Mouse (Mus musculus): ENCODE data around the gene Slit1.

The Slit1 gene

DNA sequence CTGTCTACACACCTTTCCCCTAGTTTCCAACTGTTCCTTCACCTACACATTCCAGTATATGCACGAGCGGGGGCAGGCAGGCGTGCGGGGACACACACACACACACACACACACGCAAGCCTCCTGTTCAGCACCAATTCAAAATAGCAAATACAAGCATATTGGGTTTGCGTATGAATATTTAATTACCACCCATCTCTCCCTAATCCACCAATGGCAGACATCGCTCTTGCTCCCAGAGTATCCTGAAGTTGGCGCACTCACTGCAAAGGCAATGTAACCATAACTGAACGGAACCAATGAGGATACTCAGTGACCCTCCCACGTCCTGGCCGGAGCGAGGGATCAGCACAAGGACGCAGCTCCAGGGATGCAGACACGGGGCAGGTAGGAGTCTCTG lies 86.8 kb downstream of the Slit1 start:
- in situ Hi-C loops (cut with MboI) = loop anchor here (10.0 kb wide), 1 partner anchor 108 kb away; no protein-coding TSS in a partner anchor

DNA sequence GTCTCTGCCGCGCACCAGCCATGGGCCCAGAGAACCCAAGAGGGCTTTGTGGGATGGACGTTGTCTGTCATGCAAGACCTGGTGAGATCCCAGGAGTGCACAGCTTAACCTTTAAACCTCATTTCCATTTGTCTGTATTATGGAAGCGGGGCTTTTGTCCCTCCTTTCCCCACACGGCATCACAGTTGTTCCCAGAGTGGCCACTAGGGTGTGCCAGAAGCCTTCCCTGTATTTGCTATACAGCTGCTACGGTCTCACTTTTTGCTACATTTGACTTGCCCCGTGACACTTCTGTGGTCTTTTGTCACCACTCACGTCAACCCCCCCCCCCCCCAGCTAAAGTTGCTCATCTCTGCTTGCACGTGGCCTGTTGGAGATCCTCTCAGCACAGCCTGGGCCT lies 87.5 kb downstream of the Slit1 start:
- in situ Hi-C loops (cut with MboI) = loop anchor here (10.0 kb wide), 1 partner anchor 109 kb away; no protein-coding TSS in a partner anchor

DNA sequence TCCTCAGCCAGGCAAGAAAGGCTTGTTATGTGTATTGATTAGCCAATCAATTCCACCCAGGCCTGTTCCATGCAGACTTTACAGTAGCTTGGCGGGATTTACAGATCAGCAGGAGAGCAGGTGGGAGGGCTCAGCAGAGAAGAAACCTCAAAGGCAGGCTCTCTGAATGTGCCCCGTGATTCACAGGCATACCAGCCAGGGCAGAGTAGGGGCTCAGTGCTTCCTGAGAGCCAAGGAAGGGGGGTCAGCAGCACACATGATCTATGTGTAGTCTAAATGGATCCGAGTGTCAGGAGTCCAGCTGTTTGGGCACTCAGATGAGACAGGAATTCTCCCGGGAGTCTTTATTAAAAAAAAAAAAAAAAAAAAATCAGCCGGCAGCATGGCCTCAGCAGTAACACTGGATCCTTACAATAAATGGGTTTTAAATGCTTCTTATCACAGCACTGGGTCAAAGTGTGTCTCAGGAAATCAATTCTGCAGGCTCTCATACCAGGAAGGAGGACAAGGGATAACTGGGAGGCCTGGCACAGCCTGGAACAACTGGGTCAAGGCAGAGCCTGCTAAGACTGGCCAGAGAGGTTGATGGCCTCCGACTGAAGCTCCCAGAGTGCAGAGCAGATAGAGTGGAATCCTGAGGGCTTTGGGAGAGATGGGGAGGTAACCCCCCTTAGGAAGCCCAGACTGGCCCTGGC lies 88.2 kb downstream of the Slit1 start:
- in situ Hi-C loops (cut with MboI) = loop anchor here (10.0 kb wide), 1 partner anchor 110 kb away; no protein-coding TSS in a partner anchor

DNA sequence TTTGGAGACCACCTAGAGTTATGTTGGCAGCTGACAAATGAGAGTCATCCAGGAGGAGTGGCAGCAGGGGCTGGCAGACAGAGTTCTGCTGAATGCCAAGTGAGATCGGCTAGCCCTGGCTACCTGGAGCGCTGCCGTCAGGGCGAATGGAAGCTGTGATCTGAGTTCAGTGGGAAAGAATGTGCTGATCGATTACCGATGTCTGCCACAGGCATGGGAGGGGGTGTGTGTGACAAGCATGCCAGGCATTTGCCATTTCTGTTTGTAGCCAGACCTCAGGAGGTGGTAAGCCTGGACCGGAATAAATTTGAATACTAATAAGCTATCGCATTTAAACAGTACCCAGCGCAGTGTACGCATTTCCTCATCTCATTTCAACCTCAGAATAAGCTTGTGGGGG lies 91.5 kb downstream of the Slit1 start:
- in situ Hi-C loops (cut with MboI) = loop anchor here (10.0 kb wide), 1 partner anchor 113 kb away; no protein-coding TSS in a partner anchor

DNA sequence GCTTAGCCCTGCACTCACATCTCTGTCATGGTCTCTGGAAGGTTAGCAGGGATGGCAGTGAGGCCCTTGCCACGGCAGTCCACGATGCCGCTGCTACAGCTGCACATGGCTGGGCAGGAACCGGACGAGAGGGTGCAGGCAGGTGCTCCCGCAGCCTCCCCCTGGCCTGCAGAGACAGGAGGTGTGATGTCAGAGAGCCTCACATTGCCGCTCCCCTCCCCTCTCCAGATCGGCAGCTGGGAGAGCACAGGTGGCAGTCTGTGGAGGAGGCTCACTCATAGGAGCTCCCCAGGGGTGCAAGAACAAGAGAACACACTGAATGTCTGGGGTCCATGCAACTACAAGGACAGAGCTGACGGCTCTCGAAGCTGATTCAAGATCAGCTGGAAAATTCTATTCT lies 94.1 kb downstream of the Slit1 start:
- in situ Hi-C loops (cut with MboI) = no loop called here

DNA sequence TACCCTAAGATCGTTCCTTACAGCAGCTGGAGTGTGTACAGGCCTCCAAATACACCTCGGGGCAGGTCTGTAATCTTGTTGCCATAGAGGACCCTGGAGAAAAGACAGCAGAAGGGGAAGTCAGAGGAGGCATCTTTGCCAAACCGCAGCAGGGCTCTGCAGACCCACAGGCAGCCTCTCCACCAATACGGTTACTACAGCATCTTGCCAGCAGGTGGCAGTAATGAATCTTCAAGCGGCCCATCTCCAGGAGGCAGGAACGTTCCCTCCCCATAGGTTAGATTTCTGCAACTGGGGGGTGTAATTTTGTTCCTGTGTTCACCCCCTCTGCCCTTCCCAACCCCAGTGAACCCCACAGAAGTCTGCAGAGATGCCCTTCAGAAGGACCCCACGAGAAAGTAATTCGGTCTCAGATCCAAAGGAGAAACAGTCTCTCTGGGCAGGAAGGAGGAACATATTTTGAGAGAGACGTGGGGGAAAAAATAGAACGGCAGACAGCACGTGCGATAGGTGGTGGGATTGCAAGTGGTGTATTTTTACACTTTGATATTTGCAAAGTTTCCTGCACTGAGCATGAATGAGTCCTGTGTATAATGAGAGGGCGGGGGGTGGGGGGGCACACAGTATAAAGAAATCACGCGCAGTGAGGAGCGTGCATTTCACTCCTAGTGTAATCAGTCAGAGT lies 96.4 kb downstream of the Slit1 start:
- in situ Hi-C loops (cut with MboI) = no loop called here

DNA sequence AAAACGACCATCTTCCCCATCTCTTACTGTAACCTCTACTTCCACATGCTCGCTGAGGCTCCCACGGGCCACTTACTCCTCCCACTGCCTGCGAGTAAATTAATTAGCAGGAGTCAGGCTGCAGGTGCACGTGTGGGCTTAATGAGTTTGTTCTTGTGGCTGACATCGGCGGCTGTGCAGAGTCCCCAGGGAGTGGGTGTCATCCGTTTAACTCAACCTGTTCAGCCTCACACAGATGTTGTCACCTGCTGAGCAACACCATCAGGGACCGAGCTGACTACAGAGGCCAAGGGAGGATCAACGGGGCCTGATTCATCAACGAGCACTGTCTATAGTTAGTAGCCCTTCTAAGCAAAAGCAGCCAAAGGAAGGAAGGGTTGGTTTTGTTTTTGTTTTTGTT lies 100.5 kb downstream of the Slit1 start:
- in situ Hi-C loops (cut with MboI) = no loop called here

DNA sequence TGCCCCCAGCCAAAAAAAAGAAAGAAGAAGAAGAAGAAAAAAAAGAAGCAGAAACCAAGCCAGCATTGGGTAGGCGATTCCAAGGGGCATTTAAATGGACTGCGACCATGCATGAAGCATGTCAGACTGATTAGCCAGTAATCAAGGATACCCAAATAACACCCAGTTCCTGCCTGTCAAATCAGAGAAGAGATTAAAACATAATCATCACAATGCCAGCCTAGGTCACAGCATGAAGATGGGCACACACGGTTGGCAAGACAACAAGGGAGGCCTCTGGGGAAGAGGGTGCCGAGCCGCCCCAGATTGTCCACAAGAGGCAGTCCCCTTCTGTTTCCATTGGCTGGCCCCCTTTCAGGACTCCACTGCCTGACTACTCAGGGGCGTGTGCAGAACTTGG lies 108.5 kb downstream of the Slit1 start:
- in situ Hi-C loops (cut with MboI) = no loop called here

DNA sequence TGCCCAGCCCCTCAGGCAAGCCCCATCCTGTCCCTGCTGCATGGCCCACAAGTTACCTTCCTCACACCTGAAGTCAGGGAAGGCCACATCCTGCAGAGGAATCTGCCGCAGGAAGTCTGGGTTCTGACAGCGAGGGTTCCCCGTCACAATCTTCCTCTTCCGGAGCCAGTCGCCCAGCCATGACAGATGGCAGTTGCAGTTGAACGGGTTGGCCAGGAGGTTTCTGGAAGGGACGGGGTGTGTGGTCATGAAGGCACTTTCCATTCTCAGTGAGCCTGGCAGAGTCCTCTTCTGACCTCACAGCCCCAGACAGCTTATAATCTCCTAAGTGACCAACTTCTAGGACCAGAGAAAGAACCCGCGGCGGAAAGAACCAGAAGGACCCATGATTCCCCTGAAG lies 109.4 kb downstream of the Slit1 start:
- in situ Hi-C loops (cut with MboI) = no loop called here

DNA sequence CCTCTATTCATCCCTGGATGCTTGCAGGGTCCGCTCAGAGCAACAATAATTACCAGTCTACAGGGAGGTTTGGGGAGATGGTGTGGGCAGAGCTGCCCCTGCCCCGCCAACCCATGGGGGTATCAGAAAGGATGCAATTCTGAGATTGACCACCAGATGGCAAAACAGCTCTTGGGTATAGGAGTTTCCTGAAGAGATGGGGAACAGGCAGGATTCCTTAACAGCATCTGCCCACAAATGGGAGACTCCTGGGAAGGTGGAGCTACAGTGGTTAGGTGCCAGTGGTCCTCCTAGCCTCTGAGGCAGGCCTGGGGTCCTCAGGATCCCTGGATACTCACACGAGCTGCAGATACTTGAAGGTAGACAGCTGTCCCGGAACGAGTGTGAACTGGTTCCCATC lies 113.9 kb downstream of the Slit1 start:
- in situ Hi-C loops (cut with MboI) = loop anchor here (10.0 kb wide), 1 partner anchor 135 kb away; no protein-coding TSS in a partner anchor

DNA sequence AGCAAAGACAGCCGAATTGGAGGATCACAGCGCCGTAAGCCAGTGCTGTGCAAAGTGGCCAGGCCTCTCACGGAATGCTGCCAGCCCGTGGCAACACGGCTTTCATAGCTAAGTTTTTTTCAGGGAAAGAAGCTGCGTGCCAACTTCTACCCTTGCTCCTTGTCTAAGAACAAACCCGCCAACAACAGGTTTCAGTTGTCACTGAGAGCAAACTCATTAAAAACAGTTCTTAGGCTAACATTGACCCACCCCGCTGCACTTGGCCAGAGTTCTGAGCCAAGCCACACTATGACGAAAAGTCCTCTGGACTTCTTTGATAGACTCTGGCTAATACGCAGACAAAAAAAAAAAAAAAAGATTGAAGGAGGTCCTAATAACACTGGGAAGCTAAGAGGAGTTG lies 114.5 kb downstream of the Slit1 start:
- in situ Hi-C loops (cut with MboI) = loop anchor here (10.0 kb wide), 1 partner anchor 136 kb away; no protein-coding TSS in a partner anchor

DNA sequence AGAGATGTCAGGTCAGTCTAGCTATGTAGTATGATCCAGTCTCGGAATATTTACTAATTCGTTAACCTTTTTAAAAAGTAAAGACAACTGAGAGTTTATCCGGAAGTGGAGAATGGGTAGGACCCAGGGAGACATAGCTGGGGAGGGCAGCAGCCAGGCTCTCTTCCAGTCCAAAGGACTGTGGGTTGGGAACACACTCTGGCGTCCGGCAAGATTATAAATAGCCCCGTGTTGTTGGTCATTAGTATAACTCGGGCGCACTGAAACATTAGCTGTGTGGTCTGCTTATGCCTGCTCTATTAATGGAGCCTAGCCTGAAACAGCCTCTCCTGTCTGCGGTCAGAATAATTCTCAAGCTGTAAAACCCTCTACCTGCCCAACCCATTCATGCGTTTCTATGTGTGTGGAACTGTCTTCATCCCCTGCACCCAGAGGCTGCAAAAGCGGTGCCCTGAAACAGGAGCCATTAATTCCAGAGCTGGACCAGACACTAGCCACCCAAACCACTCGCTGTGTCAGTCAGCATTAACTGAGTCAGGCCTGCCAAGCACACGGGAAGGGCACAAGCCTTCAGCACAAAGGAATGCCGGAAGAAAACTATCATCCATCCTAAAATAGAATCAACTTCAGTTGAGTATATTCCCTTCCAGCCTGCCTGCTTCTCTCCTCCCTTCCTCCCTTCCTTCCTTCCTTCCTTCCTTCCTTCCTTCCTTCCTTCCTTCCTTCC lies 122.9 kb downstream of the Slit1 start:
- in situ Hi-C loops (cut with MboI) = loop anchor here (10.0 kb wide), 1 partner anchor 144 kb away; no protein-coding TSS in a partner anchor

DNA sequence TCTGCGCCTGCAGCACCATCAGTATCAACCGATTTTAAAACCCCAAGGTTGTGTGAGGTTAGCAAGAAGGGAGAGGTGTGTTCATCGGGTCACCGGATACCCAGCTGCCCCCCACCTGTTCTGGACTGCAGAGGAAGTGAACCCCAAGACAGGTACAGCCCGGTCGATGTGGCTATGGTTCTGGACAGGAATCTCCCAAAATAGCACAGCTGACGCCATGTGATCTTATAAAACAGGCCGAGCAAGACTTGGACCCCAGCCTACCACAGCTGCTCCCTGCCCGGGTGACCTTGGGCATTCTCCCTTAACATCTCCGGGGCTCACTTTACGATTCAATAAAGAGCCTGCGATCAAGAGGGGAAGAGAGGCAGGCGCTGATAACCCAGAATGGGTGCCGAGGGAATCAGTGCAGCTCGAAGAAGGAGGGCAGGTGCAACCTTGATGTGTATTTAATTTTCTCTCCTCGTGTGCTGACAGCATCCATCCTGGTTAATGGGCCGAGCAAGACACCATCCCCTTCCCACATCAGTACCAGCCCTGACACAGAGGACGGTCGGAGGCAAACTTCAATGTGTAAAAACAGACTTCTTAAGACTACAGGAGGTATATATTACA lies 124.6 kb downstream of the Slit1 start:
- in situ Hi-C loops (cut with MboI) = no loop called here

DNA sequence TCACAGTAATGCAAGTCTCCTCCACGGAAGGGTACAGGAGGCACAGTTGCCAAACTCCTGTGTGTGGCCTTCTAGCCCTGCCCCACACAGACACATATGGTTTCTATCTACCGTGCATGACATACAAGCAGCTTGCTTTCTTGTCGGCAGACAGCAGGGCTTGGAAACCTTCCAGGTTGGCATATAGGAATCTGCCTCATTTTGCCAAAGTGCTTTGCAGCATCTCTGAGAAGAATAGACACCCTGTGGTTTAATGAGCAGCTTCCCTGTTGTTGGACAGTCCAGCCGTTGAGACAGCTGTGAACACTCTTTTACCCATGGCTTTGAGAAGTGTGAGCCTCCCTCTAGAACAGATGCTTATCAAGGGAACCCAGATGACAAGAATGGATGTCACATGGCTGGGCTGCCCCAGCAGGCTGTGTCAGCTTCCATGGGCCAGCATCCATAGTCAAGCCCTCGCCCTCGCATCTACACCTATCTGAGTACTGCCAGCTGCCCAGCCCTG lies 125.3 kb downstream of the Slit1 start:
- in situ Hi-C loops (cut with MboI) = no loop called here

DNA sequence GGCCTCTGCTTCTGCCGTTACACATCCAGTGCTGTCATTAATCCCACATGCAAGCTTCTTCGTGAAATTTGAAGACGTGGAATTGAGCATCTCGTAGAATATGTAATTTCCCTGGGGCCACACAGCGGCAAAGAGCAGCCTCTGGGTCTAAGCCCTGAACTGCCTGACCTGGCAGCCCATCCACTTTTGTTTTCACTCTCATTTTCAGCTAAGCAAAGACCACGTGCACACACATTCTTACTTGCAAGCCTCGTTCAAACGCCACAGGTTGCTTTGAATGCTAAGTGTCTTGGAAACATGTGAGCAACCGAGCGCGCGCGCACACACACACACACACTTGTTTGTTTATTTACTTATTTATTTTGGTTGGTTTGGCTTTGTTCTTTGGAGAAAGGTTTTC lies 126.4 kb downstream of the Slit1 start:
- in situ Hi-C loops (cut with MboI) = no loop called here

DNA sequence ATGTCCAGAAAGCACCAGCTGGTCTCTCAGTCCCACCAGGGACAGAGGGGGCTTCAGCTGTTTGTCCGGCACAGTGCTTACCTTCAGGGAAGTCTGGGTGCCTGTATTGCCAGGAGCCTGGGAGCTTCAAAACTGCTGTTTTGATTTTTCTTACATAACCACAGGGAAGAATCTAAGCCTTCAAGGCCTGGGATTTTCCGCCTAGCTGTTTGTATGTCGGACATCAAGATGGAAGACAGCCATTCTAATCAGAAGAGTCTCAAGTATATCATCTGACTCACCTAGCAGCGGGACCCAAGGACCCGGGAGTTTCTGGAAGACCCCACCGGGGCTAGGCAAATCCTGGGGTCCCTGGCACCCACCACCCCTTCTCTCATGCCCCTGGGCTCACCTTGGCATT lies 127.2 kb downstream of the Slit1 start:
- in situ Hi-C loops (cut with MboI) = no loop called here

DNA sequence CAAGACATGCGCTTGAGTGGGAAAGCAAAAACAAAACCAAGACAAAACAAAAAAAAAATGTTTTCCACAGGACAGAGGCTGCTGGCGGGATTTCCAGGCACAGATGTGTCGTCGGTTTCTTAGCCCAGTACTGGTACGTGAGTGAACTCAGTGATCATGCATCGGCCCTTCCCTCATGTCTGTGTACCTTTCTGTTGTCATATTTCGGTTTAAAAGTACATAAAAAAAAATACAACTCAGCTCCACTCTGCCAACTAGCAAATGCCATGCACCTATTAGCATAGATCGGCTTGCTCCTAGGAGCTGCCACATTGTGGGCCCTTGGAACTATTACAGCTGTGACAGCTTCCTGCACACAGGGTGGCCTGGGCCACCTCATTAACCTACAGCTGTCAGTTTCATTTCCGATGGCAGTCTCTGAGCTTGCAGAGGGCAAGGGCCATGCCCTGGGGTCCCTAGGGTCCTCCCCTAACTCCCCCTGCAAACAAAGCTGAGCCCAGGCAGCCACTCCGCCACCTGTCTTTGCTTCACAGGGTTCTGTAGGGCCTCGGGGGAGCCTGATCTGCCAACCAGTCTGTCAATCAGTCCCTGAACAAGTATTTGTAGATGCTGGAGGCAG lies 127.8 kb downstream of the Slit1 start:
- in situ Hi-C loops (cut with MboI) = no loop called here

DNA sequence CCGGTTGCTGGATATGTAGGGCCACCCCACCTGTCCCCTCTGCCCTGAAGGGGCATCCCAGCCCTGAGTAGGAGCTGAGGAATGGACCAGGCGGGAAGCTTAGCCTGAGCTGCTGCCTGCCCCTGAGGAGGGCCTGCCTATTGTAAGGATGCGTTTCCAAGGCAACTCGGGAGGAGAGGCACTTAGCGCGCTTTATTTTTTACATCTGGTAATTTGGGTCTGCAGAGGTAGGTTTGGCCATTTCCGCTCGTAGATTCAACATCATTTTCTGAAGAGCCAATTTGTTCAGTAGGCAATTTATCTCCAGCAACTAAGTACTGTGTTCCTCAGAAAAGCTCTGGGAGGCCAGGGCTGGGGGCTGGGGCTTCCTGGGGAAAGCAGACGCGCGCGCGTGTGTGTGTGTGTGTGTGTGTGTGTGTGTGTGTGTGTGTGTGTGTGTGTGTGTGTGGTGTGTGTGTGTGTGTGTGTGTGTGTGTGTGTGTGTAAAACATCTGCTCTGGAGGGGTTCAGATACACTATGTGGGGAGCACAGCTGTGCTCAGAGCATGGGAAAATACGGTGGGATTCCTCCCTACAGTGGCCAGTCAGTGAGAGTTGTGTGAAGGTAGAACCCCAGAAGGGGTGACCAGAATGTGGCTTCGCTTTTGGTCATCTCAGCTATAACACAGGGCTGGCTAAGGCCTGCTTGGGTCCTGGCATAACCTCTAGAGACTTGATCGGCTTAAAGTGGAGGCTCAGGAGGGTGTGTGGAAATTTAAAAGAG lies 130.0 kb downstream of the Slit1 start:
- in situ Hi-C loops (cut with MboI) = no loop called here

DNA sequence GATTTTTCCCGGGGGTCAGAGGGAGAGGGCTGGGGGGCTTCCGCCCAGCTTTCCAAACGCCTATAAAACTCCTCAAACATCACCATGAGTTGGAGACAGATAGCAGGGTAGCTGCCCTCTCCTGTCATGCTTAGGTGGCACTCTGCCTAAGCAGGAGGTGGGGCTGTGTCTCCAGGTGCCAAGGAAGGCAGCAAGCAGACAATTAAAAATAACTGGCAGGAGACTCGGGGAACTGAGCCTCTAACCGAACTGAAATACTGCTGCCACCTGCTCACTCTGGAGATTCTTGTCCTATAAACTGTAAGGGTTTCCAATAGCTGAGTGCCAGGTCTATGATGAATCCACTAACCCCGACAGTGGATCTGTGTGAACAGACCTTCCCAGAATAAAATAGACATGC lies 131.8 kb downstream of the Slit1 start:
- in situ Hi-C loops (cut with MboI) = no loop called here

DNA sequence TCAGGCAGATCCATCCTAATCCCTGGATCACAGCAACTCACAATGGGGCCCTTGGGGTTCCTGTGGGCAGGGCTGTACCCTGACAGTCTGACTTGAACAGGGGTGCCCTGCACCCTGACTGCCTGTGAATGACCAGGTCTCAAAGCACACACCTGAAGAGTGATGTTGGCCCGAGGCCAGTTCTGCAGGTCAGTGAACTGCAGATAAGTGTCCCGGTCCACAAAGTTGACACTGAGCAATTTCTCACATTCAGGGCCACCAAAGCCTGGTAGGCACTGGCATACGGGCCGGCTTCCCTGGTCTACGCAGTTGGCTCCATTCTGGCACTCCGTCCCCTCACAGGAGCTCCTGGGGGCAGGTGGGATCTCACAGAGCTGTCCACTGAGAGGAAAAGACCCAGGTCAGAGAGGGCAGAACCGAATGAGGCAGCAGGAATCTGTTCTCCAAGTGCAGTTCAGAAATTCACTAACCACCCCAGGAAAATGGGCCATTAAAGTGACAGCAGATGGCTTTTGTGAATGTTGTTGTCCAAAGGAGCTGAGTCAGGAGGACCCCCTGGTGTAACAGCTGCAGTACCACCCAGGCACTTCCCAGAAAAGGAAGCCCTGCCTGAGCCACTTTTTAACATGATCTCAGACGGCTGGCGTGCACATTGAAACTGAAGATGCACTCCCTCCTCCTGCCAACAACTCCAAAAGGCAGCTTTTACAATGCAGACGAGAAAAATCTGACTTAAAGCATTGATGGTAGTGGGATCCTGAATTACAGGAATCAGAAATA lies 137.1 kb downstream of the Slit1 start:
- in situ Hi-C loops (cut with MboI) = no loop called here
